Mouse (Mus musculus) ES-E14 (cell line): ENCODE results near the gene Sptbn1.

Experiments
- CHD2 ChIP-seq: IDR thresholded peaks from 2 replicates; pipeline ENCODE4 v1.6.1; 2014; ENCODE audit warnings: mild to moderate bottlenecking, low read depth, low read length, inconsistent platforms
- MAFK ChIP-seq: IDR thresholded peaks from 2 replicates; pipeline ENCODE4 v1.6.1; 2014; ENCODE audit warnings: mild to moderate bottlenecking, low read depth, low read length, inconsistent platforms; ENCODE audit not compliant: insufficient read depth
- ZC3H11A ChIP-seq: IDR thresholded peaks from 2 replicates; pipeline ENCODE4 v1.6.1; 2012; ENCODE audit warnings: low read depth, mild to moderate bottlenecking, inconsistent platforms, low read length, borderline replicate concordance

DNA sequence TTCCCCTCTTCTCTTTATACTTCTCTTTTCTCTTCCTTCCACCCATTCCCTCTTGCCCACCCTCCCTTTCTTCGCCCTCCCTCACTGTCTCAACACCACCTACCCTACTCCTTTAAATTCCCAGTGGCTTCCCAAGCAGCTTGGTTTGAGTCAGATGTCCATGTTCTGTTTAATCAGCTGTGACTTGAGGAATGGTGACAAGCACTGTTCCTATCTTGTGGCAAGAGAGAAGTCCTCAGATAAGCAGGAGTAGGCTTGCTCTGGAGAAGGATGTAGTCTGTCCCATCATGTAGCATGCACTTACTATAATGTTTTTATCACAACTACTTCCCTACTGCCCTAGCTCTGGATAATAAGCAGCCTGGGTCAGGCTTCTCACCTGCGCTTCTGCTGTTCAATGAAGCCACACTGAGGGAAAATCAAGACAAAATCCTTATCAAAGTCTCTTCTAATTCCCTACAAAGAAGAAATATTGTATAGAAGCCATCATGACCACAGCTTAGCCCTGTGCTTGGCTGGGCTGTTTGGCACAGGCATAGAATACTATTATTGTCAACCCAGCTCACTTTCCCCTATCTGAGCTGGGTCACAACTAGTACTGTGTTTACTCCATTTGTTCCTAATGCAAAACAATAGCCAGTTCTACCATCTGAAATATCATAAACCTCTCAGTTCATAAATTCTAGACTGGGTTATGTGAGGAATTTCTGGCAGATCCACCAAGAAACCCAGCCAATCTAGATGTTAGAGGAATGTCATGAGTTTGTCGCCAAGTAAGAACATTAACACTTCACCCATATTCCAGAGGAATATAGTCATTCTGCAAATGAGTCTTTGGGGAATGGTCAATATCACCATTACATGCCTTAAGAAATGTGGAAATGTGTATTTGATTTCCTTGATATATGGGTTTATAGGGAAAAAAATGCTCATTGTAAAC lies 24.5 kb upstream of the Sptbn1 start:
- TF ChIP-seq ZC3H11A (no peak), CHD2 (no peak), MAFK (no peak)
